Mouse (Mus musculus): ENCODE results near the gene Ddx58. TPM values are rescaled to one million over a fixed set of nuclear protein-coding genes. Genes with fewer than 3 reads are reported as not detected.

Ddx58 gene
- total RNA-seq, 1 experiment from 2014 or later, result 34.1 TPM

GRCm38 (mm10) chr4:40233062-40233664 is 6.5 kb downstream of the Ddx58 start:
- no peak for DNase-seq

GRCm38 (mm10) chr4:40229723-40230122 is 9.9 kb downstream of the Ddx58 start:
- no peak for DNase-seq

GRCm38 (mm10) chr4:40227886-40228285 is 11.7 kb downstream of the Ddx58 start:
- no peak for DNase-seq

GRCm38 (mm10) chr4:40227131-40227530 is 12.5 kb downstream of the Ddx58 start:
- DNase-seq, result no peak

GRCm38 (mm10) chr4:40226095-40226494 is 13.5 kb downstream of the Ddx58 start:
- no peak for DNase-seq

GRCm38 (mm10) chr4:40221876-40222585 is 17.6 kb downstream of the Ddx58 start:
- no peak for DNase-seq

- no peak for DNase-seq
These were observed 18.4 kb downstream of the Ddx58 start for GRCm38 (mm10) chr4:40221004-40221760.

GRCm38 (mm10) chr4:40220437-40220836 is 19.2 kb downstream of the Ddx58 start:
- no peak for DNase-seq

- DNase-seq, result no peak
These were observed 21.2 kb downstream of the Ddx58 start for GRCm38 (mm10) chr4:40218382-40218781.

GRCm38 (mm10) chr4:40217910-40218309 is 21.7 kb downstream of the Ddx58 start:
- no peak for DNase-seq

GRCm38 (mm10) chr4:40212177-40212576 is 27.5 kb downstream of the Ddx58 start:
- no peak for DNase-seq

GRCm38 (mm10) chr4:40207701-40208100 is 31.9 kb downstream of the Ddx58 start:
- DNase-seq, result no peak

- DNase-seq, result no peak
These were observed 34.3 kb downstream of the Ddx58 start for GRCm38 (mm10) chr4:40205231-40205903.

GRCm38 (mm10) chr4:40204374-40204773 is 35.3 kb downstream of the Ddx58 start:
- DNase-seq, result no peak

GRCm38 (mm10) chr4:40202205-40202604 is 37.4 kb downstream of the Ddx58 start:
- no peak for DNase-seq

- no peak for DNase-seq
These were observed 44.3 kb downstream of the Ddx58 start for GRCm38 (mm10) chr4:40195336-40195735.

GRCm38 (mm10) chr4:40193461-40193860 is 46.2 kb downstream of the Ddx58 start:
- no peak for DNase-seq

- DNase-seq, result no peak
These were observed 47.4 kb downstream of the Ddx58 start for GRCm38 (mm10) chr4:40192246-40192645.

GRCm38 (mm10) chr4:40187956-40188355 is 51.7 kb downstream of the Ddx58 start:
- no peak for DNase-seq

- DNase-seq, result no peak
These were observed 55.2 kb downstream of the Ddx58 start for GRCm38 (mm10) chr4:40184470-40184869.

GRCm38 (mm10) chr4:40183781-40184180 is 55.8 kb downstream of the Ddx58 start:
- no peak for DNase-seq

GRCm38 (mm10) chr4:40182651-40183320 is 56.8 kb downstream of the Ddx58 start:
- DNase-seq, result peak; percentile 74

All from adrenal gland, postnatal 25 days (tissue).